Mouse (Mus musculus) kidney, adult 2 months (tissue): ENCODE data around the gene Slirp. TPM values are rescaled to one million over a fixed set of nuclear protein-coding genes. Genes with fewer than 3 reads are reported as not detected.
A peak's percentile ranks its signal among the peaks of the same experiment; 100 is the strongest.
"Not testable (repeated sequence)": the region's sequence is repeated elsewhere in the genome, so short reads cannot be mapped to it uniquely, and the experiment has no call there.

Experiments
- DNase-seq: peaks from one replicate; pipeline ENCODE4 v3.0.0; 2021
- H3K27ac ChIP-seq: fragments of 200-500 bp; 2 replicates; pipeline ENCODE4 v1.5.1; 2012; ENCODE audit warnings: low read depth, low read length, control low read depth, inconsistent platforms; ENCODE audit not compliant: insufficient read depth
- H3K27me3 ChIP-seq: fragments of 200-500 bp; replicated peaks from 2 replicates; pipeline ENCODE4 v1.6.1; 2012; ENCODE audit warnings: mild to moderate bottlenecking, moderate library complexity, low read length, inconsistent platforms; ENCODE audit not compliant: control insufficient read depth, insufficient read depth
- H3K36me3 ChIP-seq: fragments of 200-500 bp; 2 replicates; pipeline ENCODE4 v1.6.1; 2012; ENCODE audit warnings: mild to moderate bottlenecking, moderate library complexity, low read length, inconsistent platforms; ENCODE audit not compliant: control insufficient read depth, insufficient read depth
- H3K4me1 ChIP-seq: fragments of 200-500 bp; 2 replicates; pipeline ENCODE4 v1.6.1; 2011; ENCODE audit warnings: low read length; ENCODE audit not compliant: control insufficient read depth, insufficient read depth
- H3K4me3 ChIP-seq: fragments of 200-500 bp; 2 replicates; pipeline ENCODE4 v1.5.1; 2011; ENCODE audit warnings: mild to moderate bottlenecking, low read depth, low read length, control low read depth; ENCODE audit not compliant: insufficient read depth
- CTCF ChIP-seq: fragments of 200-500 bp; conservative IDR thresholded peaks from 2 replicates; pipeline ENCODE4 v1.5.1; 2011; ENCODE audit warnings: low read depth, mild to moderate bottlenecking, control low read depth, low read length, moderate library complexity, mixed read lengths; ENCODE audit not compliant: insufficient read depth, insufficient read length
- POLR2A ChIP-seq: fragments of 200-500 bp; IDR thresholded peaks from one replicate; pipeline ENCODE4 v1.6.1; 2011; ENCODE audit warnings: low read depth, low read length, control low read depth
- WGBS: fragments of 180-500 bp; shearing (Covaris S2); methylation state at CpG from one replicate; pipeline ENCODE4 v1.1.7; 2018; 5-methylcytosine and 5-hydroxymethylcytosine counted together
- polyA plus RNA-seq: library from polyadenylated mRNA; depleted of rRNA; stranded (reverse); fragments of >200 nt; gene quantifications from 2 replicates; pipeline ENCODE4 v1.2.3, GENCODE M21; 2012; rRNA removed

The Slirp gene
- polyA plus RNA-seq, 1 experiment, result 40.0 TPM

DNA sequence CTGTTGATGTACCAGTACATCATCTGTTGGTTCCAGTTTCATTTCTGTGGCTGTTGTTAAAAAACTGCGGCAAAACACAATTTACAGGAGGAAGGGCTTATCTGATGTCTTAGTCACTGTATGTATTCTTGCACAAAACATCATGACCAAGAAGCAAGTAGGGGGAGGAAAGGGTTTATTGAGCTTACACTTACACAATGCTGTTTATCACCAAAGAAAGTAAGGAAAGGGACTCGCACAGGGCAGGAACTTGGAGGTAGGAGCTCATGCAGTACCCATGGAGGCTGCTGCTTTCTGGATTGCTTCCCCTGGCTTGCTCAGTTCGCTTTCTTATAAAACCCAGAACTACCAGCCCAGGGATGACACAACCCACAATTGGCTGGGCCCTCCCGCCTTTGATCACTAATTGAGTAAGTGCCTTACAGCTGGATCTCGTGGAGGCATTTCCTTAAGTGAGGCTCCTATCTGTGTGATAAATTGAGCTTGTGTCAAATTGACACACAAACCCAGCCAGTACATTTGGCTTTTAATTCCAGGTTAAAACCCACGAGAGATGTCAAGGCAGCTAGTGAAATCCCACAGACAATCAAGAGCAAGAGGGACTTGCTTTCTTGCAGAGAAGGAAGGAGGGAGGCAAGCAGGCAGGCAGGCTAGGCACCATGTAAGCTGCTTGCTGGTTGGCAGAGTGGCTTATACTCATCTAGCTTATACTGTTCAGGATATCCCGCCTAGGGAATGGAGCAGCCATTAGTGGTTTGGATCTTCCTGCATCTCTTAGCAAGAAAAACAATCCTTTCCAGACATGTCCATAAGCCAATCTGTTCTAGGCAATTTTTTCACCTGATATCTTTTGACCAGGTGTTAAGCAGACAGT is 26.8 kb downstream of the Slirp start:
- Histone ChIP-seq H3K27me3 (no peaks in the 10 kb centered on the region), H3K36me3 (peaks cover 6% of the 10 kb centered on the region; the same call in 1 of the 2 replicates), H3K4me3 (peak overlapping the region; percentile 28; the same call in 1 of the 2 replicates), H3K27ac (peak overlapping the region; percentile 38; the same call in 1 of the 2 replicates), H3K4me1 (peaks cover 9% of the 10 kb centered on the region)
- no peak for TF ChIP-seq POLR2A
- TF ChIP-seq CTCF, result no peak
- WGBS, result 62% methylated on average over 7 of the region's 7 CpGs
- no peak for DNase-seq

DNA sequence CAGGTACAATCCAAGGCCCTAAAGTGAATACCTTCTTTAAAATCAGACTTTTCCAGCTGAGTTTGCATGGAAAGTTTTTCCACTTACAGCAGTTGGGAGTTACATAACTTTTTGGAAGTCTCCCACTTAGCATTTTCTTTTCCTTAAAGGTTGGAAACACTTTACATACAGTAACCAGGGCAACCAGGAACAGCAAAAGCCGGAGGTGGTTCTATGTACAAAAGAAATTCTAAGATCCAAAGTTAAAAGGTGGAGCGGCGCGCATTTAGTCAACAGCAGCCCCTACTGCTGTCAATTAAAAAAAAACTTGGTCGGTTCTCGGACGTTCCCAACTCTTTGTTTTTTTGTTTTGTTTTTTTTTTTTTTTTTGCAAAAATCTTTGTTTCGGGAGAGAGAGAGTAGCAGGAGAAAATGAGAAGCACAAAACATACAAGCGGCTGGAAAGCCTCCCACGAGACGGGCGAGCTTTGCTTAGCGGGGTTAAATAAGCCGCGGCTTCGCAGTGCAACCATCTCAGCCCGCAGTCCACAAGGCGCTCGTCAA is 27.8 kb downstream of the Slirp start:
- TF ChIP-seq POLR2A (no peak), CTCF (no peak)
- Histone ChIP-seq H3K27me3 (no peaks in the 10 kb centered on the region), H3K4me3 (peak overlapping the region; percentile 89), H3K36me3 (peaks cover 6% of the 10 kb centered on the region; the same call in 1 of the 2 replicates), H3K27ac (peak overlapping the region; percentile 96), H3K4me1 (peaks cover 9% of the 10 kb centered on the region)
- WGBS, result under 1% methylated on average over 19 of the region's 19 CpGs
- DNase-seq, result peak; percentile 49

DNA sequence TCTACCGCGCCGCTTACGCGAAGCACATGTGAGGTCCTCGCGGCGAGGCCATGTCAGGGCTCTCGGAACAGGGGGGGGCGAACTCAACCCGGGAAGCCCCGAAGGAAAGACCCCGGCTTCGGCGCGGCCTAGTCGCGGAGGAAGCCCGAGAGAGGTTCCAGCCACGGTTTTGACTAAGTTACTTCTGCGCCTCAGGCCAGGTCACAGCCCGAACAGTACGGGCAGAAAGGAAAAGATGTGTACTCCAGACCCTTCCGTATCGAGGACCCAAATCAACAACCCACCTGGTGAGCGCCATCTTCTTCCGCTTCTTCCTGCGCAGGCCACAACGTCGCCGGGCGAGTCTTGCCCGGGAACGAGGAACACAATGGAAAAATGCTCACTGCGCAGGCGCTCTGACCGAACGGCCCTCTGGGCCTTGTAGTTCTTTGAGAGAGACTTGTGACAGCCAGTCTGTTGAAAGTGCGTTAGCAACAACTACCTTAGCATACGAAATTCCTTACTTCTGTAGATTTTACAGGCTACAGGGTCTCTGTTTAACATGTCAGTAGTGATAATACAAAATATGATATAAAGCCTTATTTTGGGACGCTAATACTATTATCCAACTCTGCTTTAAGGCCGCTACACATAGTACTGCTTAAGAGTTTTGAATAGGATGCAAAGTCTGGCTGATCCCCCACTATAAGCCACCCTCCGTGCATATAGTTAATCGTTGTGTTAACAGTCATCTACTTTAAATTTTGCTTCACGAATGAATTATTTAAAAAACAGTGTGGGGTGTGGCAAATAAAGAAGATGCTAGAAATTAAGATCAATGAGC is 28.5 kb downstream of the Slirp start, which contains the start of gene Snw1:
Gene Snw1, minus strand, starts transcription at position 311 of the 823 bp plus-strand sequence.
- Histone ChIP-seq H3K4me3 (peak within 1 kb of the TSS; percentile 89), H3K27ac (peak within 1 kb of the TSS; percentile 96), H3K4me1 (peaks cover 9% of the 10 kb centered on the region), H3K36me3 (peaks cover 6% of the 10 kb centered on the region; the same call in 1 of the 2 replicates), H3K27me3 (no peaks in the 10 kb centered on the region)
- DNase-seq, result peak; percentile 98
- 3% methylated on average over 45 of the region's 45 CpGs for WGBS
- peak; percentile 89 for TF ChIP-seq POLR2A
- TF ChIP-seq CTCF, result no peak

DNA sequence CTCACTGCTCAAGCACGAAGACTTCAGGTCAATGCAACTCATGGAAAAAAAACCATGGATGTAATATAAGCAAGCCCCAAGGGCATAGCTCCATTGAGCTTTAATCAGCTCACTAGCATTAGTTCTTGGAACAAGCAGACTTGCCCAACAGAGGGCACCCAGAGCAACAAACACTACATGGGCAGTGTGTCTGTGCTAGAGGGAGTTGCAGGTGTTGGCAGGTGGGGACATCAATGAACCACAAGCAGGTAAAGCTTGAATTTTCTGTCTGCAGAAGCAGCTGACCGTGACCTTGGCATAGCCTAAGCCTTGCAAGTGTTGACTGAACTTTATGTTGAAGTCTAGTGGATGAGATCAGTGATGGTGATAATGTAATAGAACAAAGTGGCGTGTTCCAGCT is 31.1 kb downstream of the Slirp start:
- TF ChIP-seq POLR2A (no peak), CTCF (no peak)
- H3K36me3 ChIP-seq, result no peaks in the 10 kb centered on the region

DNA sequence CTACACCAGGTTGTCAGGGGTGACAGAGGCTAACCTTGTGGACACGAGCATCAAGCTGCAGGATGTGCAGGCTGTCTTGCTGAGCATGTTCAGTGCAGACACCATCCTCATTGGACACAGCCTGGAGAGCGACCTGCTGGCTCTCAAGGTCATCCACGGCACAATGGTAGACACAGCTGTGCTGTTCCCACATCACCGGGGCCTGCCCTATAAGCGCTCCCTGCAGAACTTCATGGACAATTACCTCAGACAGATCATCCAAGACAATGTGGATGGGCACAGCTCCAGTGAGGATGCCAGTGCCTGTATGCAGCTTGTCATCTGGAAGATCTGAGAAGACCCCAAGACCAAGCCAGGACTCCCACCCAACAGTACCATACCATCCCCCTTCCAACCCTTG is 38.8 kb downstream of the Slirp start:
- H3K4me3 ChIP-seq, H3K4me1 ChIP-seq, H3K36me3 ChIP-seq, H3K27ac ChIP-seq, H3K27me3 ChIP-seq, DNase-seq: not testable (repeated sequence)
- WGBS, result 69% methylated on average over 5 of the region's 5 CpGs

More for the DNA sequence above, 31.1 kb downstream of the Slirp start:
- DNase-seq, result no peak
- Histone ChIP-seq H3K27ac (no peak overlapping the region), H3K4me1 (peaks cover 9% of the 10 kb centered on the region), H3K27me3 (no peaks in the 10 kb centered on the region), H3K4me3 (no peak overlapping the region)
- WGBS, result 64% methylated on average over 3 of the region's 3 CpGs

DNA sequence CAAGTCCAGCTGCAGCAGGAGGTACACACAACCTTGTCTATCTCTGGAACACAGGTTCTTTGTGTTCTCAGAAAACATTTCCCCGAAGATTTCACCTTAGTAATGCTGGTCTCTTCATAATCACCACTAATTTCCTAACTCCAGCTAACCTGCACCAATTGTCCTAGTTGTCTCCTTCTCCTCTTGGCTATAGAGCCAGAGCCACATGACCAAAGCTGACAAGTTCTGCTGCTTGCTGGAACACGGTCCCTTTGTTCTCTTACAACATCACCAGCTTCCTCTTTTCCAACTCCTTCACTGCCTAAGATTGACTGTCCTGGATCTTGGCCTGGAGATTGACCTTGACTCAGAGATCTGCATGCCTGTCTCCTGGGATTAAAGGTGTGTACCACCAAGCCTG is 45.0 kb downstream of the Slirp start:
- H3K36me3 ChIP-seq, H3K4me3 ChIP-seq, H3K4me1 ChIP-seq, H3K27me3 ChIP-seq, DNase-seq, H3K27ac ChIP-seq: not testable (repeated sequence)
- 65% methylated on average over 2 of the region's 2 CpGs for WGBS

DNA sequence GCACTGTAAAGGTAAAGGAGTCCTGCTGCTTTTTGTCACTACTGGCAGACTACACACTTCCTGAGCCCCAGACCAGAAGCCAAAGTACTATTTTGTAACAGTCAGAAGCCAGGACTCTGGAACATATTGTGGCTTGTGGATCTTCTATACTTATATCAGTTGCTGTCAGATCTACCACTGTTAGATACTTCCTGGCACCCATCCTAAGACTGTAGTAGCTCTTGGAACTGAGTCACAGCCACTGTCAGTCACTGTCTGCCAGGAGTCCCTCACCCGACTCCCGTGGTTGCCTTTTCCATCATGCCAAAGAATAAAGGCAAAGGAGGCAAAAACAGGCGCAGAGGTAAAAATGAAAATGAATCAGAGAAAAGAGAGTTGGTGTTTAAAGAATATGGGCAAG is 50.7 kb downstream of the Slirp start, which contains the start of gene Gm5788:
Gene Gm5788, plus strand, starts transcription at position 301 of the 400 bp plus-strand sequence.
- H3K36me3 ChIP-seq, DNase-seq, H3K4me3 ChIP-seq, H3K27ac ChIP-seq, H3K4me1 ChIP-seq, H3K27me3 ChIP-seq: not testable (repeated sequence)
- WGBS, result 100% methylated on average over 3 of the region's 3 CpGs

Other genes starting within 250 kb of the Slirp start
- gene Samd15, start 244.2 kb upstream of the Slirp start, polyA plus RNA-seq, result 0.12 TPM in 1 of 2 replicates, not detected in the other
- 6.7 and 7.1 TPM in 2 replicates for gene Tmed8, start 243.4 kb upstream of the Slirp start, polyA plus RNA-seq
- gene Noxred1, start 205.2 kb upstream of the Slirp start, polyA plus RNA-seq, result 0.88 and 0.95 TPM in 2 replicates
- 47.4 and 50.0 TPM in 2 replicates for gene Vipas39, start 177.6 kb upstream of the Slirp start, polyA plus RNA-seq
- 55.1 and 78.5 TPM in 2 replicates for gene Ahsa1, start 177.4 kb upstream of the Slirp start, polyA plus RNA-seq
- 0.06 TPM in 1 of 2 replicates, not detected in the other for gene Ism2, start 144.2 kb upstream of the Slirp start, polyA plus RNA-seq
- 24.8 and 35.0 TPM in 2 replicates for gene Sptlc2, start 55.5 kb upstream of the Slirp start, polyA plus RNA-seq
- 9.2 and 10.4 TPM in 2 replicates for gene Alkbh1, start 121 bp downstream of the Slirp start, polyA plus RNA-seq
- 10.5 and 13.6 TPM in 2 replicates for gene Snw1, start 28.4 kb downstream of the Slirp start, polyA plus RNA-seq
- gene Gm5788, start 50.8 kb downstream of the Slirp start, polyA plus RNA-seq, result not detected in 2 replicates
- not detected in 2 replicates for gene Gm8300, start 70.4 kb downstream of the Slirp start, polyA plus RNA-seq
- gene Oog1, start 158.8 kb downstream of the Slirp start, polyA plus RNA-seq, result not detected in 2 replicates
- gene Gm4027, start 175.0 kb downstream of the Slirp start, polyA plus RNA-seq, result not detected in 2 replicates
- gene Gm16381, start 200.7 kb downstream of the Slirp start, polyA plus RNA-seq, result not detected in 2 replicates